Mouse (Mus musculus) lung, adult 18-20 months (tissue): ENCODE results near the gene Scgb1b20.
"Not testable (repeated sequence)": the region's sequence is repeated elsewhere in the genome, so short reads cannot be mapped to it uniquely, and the experiment has no call there.

Experiments used
- DNase-seq, 2 experiments: peaks; one replicate each; pipeline ENCODE4 v3.0.0; 2022; ENCODE audit warnings: mixed read lengths in 2 of 2

Gene Scgb1b20

DNA sequence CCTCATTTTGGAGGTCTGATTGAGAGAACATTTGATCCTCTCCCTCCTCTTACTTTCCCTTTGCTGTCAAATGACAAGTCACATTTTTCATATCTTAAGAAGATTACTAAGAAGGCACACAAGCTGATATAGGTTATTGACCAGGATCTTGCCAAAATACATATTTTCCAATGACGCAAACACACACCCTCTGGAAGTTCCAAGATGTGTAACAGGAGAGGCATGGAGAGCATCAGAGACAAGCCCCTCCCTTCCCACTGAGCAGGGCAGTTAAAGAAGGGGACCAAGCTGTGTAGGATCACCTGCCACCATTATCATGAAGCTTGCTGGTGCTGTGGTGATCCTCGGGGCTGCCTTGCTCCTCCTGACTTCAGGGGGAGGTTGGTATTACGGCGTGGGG is at the start of gene Scgb1b20:
TSS of gene Scgb1b20 (plus strand) at position 301 of the 400 bp plus-strand sequence.
- DNase-seq, result not testable (repeated sequence)

DNA sequence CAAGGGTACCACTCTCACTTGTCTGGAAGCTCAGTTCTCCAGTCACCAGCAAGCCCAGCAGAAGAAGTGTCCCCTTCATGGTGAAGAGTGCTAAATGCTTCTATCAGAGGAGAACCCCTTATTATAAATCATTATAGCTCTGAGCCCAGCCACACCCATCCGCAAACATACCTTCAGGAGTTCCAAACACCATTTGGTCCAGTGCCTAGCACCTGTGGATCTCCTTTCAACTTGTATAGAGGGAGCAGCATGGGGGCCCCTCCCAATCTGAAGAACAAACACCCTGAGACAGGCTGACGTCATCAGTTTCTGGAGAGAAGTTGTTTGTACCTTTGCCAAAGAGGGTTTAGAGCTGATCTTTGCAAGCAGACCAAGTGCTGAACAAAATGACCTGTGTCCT is 6.8 kb upstream of the Scgb1b20 start, which contains the start of gene Scgb2b20:
TSS of gene Scgb2b20 (minus strand) at position 101 of the 400 bp plus-strand sequence.
- DNase-seq, result not testable (repeated sequence)

DNA sequence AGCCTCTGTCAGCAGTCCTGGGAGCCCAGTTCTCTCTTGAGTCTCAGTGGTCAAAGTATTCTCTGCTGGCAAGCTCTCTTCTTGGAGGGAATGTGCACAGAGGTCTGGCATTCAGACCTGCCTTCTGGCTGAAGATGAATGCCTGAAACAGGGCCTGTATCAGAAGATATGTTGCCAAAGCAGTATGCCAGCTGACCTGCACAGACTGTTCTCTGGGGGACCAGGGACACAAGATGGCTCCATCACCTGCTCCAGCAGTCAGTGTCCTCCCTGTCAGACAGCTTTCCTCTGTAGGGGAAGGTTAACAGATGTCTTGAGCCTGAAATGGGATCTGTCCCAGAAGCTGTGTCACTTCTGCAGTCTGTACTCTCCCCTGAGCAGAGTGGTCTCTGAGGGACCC is 26.7 kb downstream of the Scgb1b20 start:
- DNase-seq, result not testable (repeated sequence)

DNA sequence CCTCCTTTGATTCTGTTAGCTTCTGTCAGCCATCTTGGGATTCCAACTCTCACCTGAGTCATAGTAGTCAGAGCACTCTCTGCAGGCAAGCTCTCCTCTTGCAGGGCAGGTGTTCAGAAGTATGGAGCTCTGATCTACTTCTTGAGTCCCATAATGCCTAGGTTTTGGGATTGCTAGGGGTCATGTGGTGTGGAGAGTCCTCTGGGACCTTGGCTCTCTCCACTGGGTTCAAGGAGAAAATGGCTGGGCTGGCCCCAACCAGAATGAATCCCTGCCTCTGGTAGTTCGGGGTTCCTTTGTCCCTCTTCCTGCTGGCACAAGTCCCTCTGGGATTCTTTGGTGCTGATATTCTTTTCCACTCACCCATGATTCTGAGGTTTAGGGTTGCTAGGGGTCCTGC is 28.6 kb downstream of the Scgb1b20 start:
- no peak for DNase-seq

DNA sequence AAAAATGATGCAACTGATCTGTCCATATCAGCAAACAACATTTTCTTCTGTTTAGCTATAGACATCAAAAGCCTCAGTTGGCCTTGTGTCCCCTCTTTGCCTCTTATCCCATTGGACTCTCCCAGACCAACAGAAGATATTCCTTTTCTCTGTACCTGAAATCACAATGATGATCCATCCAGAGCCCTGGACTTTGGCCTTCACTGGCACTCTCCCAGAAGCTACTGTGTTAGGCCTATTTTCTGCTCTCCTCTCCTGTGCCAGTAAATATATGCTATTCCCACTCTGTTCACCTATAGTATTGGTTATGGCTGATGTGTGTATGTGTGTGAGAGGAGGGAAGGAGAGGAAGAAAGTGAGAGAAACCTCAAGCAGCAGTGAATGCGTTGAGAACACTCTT is 36.6 kb downstream of the Scgb1b20 start:
- DNase-seq, result not testable (repeated sequence)
